Mouse (Mus musculus): ENCODE measurements at regions not wholly inside any gene's neighbourhood (a gene's known extent, or its start where the extent isn't known, plus 50 kb on each side); places are given as distances from the start of the nearest gene placed in this dataset.

DNA sequence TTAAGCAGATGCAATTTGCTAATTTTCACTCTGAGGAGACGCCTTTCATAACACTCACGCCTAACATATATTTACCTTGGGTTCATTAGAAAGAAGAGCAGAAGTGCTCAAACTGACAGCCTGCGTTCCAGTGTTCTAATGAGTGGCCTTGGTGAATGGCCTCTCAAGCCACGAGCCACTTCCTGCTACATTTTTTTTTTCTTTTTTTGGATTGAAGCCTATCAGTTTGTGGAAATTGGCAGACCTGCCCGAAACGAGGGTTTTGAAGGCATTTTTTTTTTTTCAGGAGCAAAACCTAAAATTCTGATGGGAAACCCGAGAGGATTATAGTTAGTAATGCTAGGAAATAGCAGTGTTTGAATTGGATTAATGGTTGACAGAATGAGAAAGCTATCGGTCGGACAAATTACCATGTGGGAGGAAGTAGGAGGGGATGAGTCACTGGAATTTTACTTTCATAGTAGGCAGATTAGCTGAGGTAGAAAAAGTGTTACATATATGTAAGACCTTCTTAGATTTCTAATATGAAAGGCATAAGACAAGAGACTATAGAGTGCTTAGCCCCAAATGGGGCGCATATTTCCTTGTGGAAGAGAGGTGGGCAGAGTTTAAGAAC is 113.7 kb upstream of the Cwc22 start:
- no peak overlapping the region for H3K27ac ChIP-seq (ENCODE audit: low read depth, low read length)
- H3K4me2 ChIP-seq (replicated peaks; ENCODE audit: low read depth, low read length), result no peak overlapping the region
- 68% methylated on average over 10 of the region's 10 CpGs for WGBS
- H3K27me3 ChIP-seq (ENCODE audit: control insufficient read depth, insufficient read depth, low read length), result no peaks in the 10 kb centered on the region
- ATAC-seq (ENCODE audit: low FRiP score, low TSS enrichment), result 0 out of 2 replicates have a peak, but pooled peaks have one; percentile 6
- no peaks in the 10 kb centered on the region for H3K36me3 ChIP-seq (ENCODE audit: control insufficient read depth, insufficient read depth, low read length)
- H3K4me1 ChIP-seq (ENCODE audit: control insufficient read depth, insufficient read depth, low read length), result no peaks in the 10 kb centered on the region
- no peak overlapping the region for H3K9ac ChIP-seq (ENCODE audit: low read depth, low read length)
- H3K4me3 ChIP-seq (ENCODE audit: low read length), result no peak overlapping the region
- H3K9me3 ChIP-seq (ENCODE audit: control insufficient read depth, low read length), result no peaks in the 10 kb centered on the region

DNA sequence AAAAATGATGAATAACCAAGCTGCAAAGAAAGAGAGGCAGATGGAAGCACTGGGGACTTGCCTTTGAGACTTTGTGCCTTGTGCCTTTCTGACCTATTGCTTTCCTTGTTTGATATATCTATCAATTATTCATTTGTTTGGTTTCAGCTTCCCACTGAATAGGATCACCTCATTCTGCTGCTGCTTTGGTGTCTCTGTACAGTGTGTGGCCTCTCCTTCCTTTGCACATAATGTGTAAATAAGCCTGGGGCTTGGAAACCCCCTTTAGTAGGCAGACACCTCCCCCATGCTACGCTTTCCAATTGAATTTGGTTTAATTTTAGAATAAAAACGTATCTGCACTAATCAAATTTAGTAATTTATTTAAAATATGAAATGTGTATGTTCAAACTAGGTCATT is 112.8 kb upstream of the Cwc22 start:
- Histone ChIP-seq H3K9ac (ENCODE audit: low read depth, low read length) (no peak overlapping the region), H3K36me3 (ENCODE audit: control insufficient read depth, insufficient read depth, low read length) (no peaks in the 10 kb centered on the region), H3K4me1 (ENCODE audit: control insufficient read depth, insufficient read depth, low read length) (no peaks in the 10 kb centered on the region), H3K4me2 (replicated peaks; ENCODE audit: low read depth, low read length) (no peak overlapping the region), H3K9me3 (ENCODE audit: control insufficient read depth, low read length) (no peaks in the 10 kb centered on the region), H3K27me3 (ENCODE audit: control insufficient read depth, insufficient read depth, low read length) (no peaks in the 10 kb centered on the region), H3K4me3 (ENCODE audit: low read length) (no peak overlapping the region), H3K27ac (ENCODE audit: low read depth, low read length) (no peak overlapping the region)
- WGBS, result 80% methylated on average over 2 of the region's 2 CpGs
- ATAC-seq (ENCODE audit: low FRiP score, low TSS enrichment), result no peak

DNA sequence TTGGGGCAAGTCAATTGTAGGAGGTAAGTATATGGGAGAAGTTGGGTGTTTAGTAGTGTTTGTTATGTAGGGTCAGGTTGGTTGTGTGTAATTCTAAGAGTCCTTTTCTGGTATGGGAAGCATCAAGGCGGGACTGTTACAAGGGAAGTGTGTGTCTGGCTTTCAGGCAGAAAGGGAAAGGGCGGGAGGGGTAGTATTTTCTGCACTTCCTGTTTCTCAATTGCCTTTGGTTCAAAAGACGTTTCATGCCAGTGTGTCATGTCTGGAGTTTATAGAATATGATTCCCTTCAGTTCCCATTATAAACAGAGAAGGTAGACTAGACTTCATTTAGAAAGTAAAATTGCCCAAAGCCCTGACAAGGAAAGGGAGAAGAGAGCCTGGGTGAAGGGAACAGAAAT is 107.7 kb upstream of the Cwc22 start:
- H3K4me2 ChIP-seq (replicated peaks; ENCODE audit: low read depth, low read length), result no peak overlapping the region
- H3K4me3 ChIP-seq (ENCODE audit: low read length), result no peak overlapping the region
- H3K27ac ChIP-seq (ENCODE audit: low read depth, low read length), result no peak overlapping the region
- no peaks in the 10 kb centered on the region for H3K9me3 ChIP-seq (ENCODE audit: control insufficient read depth, low read length)
- ATAC-seq (ENCODE audit: low FRiP score, low TSS enrichment), result no peak
- no peak overlapping the region for H3K9ac ChIP-seq (ENCODE audit: low read depth, low read length)
- H3K36me3 ChIP-seq (ENCODE audit: control insufficient read depth, insufficient read depth, low read length), result no peaks in the 10 kb centered on the region
- H3K4me1 ChIP-seq (ENCODE audit: control insufficient read depth, insufficient read depth, low read length), result no peaks in the 10 kb centered on the region
- WGBS, result 64% methylated on average over 3 of the region's 3 CpGs
- H3K27me3 ChIP-seq (ENCODE audit: control insufficient read depth, insufficient read depth, low read length), result no peaks in the 10 kb centered on the region

DNA sequence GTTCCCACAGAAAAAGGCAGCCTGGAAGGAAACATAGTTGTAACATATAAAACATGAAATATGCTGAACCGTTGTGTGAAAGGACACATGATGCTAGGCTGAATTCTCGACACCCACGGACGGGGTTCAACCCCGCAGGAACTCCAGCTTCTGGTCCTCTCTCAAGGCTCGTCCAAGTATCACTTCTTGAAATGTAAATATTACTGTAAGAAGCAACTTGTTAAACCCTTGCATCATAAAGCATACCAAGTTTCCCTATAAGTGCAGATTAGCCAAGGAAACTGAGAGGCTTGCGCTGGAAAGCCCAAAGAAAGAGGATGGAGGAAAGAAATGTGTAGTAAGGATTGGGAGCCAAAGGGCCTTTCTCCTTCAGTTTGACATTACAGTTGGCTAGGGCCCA is 104.4 kb upstream of the Cwc22 start:
- Histone ChIP-seq H3K4me1 (ENCODE audit: control insufficient read depth, insufficient read depth, low read length) (no peaks in the 10 kb centered on the region), H3K9ac (ENCODE audit: low read depth, low read length) (no peak overlapping the region), H3K36me3 (ENCODE audit: control insufficient read depth, insufficient read depth, low read length) (no peaks in the 10 kb centered on the region), H3K4me2 (replicated peaks; ENCODE audit: low read depth, low read length) (no peak overlapping the region), H3K4me3 (ENCODE audit: low read length) (no peak overlapping the region), H3K27me3 (ENCODE audit: control insufficient read depth, insufficient read depth, low read length) (no peaks in the 10 kb centered on the region), H3K9me3 (ENCODE audit: control insufficient read depth, low read length) (no peaks in the 10 kb centered on the region), H3K27ac (ENCODE audit: low read depth, low read length) (no peak overlapping the region)
- no peak for ATAC-seq (ENCODE audit: low FRiP score, low TSS enrichment)
- 89% methylated on average over 7 of the region's 7 CpGs for WGBS

DNA sequence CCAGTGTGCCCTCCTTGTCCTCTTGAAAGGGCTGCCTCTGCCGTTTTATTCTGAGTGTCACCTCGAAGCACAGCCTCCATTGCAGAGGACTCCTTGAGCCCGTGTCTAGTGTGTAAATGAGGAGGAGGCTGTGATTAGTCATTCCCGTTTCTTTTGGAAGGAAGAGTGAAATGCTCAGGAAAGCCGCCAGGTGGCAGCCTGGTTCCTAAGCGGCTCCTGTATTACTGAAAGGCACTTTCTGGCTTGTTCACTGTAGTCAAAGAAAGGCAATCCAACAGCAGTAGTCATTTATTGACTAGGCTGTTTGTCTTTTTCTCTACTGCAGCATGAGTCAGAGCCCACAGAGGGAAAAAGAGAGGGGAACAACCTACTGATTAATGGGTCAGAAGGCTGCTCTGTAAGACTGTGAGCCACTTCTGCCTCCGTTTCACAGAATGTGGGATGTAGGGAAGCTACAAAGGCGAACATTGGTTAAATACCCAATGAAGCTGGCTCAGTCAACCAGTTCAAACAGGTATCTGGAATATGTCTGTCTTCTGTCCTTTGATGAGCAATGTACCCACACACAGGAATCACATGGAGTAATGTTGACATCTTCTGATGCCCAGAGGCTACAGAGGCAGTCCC is 103.2 kb upstream of the Cwc22 start:
- Histone ChIP-seq H3K27ac (ENCODE audit: low read depth, low read length) (no peak overlapping the region), H3K4me2 (replicated peaks; ENCODE audit: low read depth, low read length) (peak overlapping the region; percentile 49), H3K36me3 (ENCODE audit: control insufficient read depth, insufficient read depth, low read length) (no peaks in the 10 kb centered on the region), H3K4me1 (ENCODE audit: control insufficient read depth, insufficient read depth, low read length) (no peaks in the 10 kb centered on the region), H3K27me3 (ENCODE audit: control insufficient read depth, insufficient read depth, low read length) (no peaks in the 10 kb centered on the region), H3K9ac (ENCODE audit: low read depth, low read length) (no peak overlapping the region), H3K4me3 (ENCODE audit: low read length) (no peak overlapping the region), H3K9me3 (ENCODE audit: control insufficient read depth, low read length) (no peaks in the 10 kb centered on the region)
- WGBS, result 18% methylated on average over 8 of the region's 8 CpGs
- ATAC-seq (ENCODE audit: low FRiP score, low TSS enrichment), result peak; percentile 89

DNA sequence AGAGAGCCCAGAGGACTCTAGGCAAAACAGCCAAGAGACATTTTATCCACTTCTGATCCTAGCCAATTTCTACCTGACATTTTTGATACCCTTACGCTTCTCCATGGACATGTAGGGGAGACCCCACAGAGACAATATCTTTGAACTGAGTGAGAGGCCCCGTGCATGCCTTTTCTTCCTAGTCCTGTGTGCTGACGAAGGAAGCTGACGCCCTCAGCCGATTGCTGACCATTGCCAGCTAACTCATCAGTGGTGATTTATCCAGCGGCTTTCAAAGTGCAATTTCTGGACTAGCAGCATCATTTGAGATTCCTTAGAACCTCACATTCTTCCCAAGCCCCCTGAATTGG is 102.5 kb upstream of the Cwc22 start:
- Histone ChIP-seq H3K4me2 (replicated peaks; ENCODE audit: low read depth, low read length) (peak overlapping the region; percentile 49), H3K27ac (ENCODE audit: low read depth, low read length) (no peak overlapping the region), H3K4me1 (ENCODE audit: control insufficient read depth, insufficient read depth, low read length) (no peaks in the 10 kb centered on the region), H3K27me3 (ENCODE audit: control insufficient read depth, insufficient read depth, low read length) (no peaks in the 10 kb centered on the region), H3K4me3 (ENCODE audit: low read length) (no peak overlapping the region), H3K36me3 (ENCODE audit: control insufficient read depth, insufficient read depth, low read length) (no peaks in the 10 kb centered on the region), H3K9me3 (ENCODE audit: control insufficient read depth, low read length) (no peaks in the 10 kb centered on the region), H3K9ac (ENCODE audit: low read depth, low read length) (no peak overlapping the region)
- 60% methylated on average over 6 of the region's 6 CpGs for WGBS
- peak; percentile 54; the same call in 1 of the 2 replicates for ATAC-seq (ENCODE audit: low FRiP score, low TSS enrichment)

DNA sequence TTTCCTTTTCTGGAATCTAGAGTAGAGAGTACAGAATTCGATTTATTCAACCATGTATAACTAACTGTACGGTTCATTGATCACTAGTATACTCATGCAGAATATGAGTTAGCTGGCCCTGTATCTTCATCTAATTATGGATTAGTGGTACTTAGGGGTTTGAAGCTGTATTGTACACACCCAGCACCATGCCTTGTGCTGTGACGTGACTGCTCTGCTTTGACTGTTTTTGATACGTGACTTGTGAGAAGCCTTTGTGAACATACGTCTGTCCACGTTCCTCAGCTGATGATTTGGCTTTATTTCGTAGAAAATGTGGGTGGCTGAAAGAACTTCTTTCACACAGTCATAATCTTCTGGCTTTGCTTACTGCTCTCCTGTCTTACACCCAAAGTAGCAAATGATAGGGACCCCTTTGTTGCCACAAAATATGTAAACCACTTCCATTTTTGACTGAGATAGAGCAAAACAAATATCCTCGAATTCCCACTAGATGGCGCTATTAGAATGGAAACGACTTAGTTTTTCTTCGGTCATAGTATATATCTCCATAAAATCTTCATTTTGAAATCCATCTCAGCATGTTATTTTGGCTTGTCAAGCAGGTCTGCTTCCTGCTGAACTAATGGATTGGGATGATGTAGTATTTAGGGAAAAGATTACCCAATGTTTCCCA is 102.0 kb upstream of the Cwc22 start:
- Histone ChIP-seq H3K27ac (ENCODE audit: low read depth, low read length) (no peak overlapping the region), H3K9me3 (ENCODE audit: control insufficient read depth, low read length) (no peaks in the 10 kb centered on the region), H3K4me1 (ENCODE audit: control insufficient read depth, insufficient read depth, low read length) (no peaks in the 10 kb centered on the region), H3K4me2 (replicated peaks; ENCODE audit: low read depth, low read length) (no peak overlapping the region), H3K4me3 (ENCODE audit: low read length) (no peak overlapping the region), H3K9ac (ENCODE audit: low read depth, low read length) (no peak overlapping the region), H3K36me3 (ENCODE audit: control insufficient read depth, insufficient read depth, low read length) (no peaks in the 10 kb centered on the region), H3K27me3 (ENCODE audit: control insufficient read depth, insufficient read depth, low read length) (no peaks in the 10 kb centered on the region)
- WGBS, result 43% methylated on average over 11 of the region's 11 CpGs
- no peak for ATAC-seq (ENCODE audit: low FRiP score, low TSS enrichment)

DNA sequence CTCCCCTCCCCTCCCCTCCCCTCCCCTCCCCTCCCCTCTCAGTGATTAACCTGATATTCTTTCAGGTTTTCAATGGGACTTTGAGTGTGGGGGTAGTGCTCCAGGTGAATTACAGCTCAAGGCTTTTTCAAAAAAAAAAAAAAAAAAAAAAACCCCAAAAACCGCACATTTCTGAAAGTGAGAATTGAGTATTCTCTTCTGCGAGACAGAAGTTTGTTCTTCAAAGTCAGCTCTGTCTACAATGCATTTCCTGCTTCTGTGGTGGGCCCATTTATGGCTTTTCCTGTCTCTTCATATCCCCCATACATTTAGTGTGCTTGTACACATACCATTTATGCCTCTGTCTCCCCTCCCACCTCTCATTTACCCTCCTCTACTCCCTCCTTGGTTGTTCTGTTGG is 81.1 kb upstream of the Cwc22 start:
- Histone ChIP-seq H3K9ac (ENCODE audit: low read depth, low read length) (no peak overlapping the region), H3K4me1 (ENCODE audit: control insufficient read depth, insufficient read depth, low read length) (no peaks in the 10 kb centered on the region), H3K27ac (ENCODE audit: low read depth, low read length) (no peak overlapping the region), H3K27me3 (ENCODE audit: control insufficient read depth, insufficient read depth, low read length) (no peaks in the 10 kb centered on the region), H3K4me3 (ENCODE audit: low read length) (no peak overlapping the region), H3K4me2 (replicated peaks; ENCODE audit: low read depth, low read length) (no peak overlapping the region), H3K9me3 (ENCODE audit: control insufficient read depth, low read length) (no peaks in the 10 kb centered on the region), H3K36me3 (ENCODE audit: control insufficient read depth, insufficient read depth, low read length) (no peaks in the 10 kb centered on the region)
- 54% methylated on average over 2 of the region's 2 CpGs for WGBS
- no peak for ATAC-seq (ENCODE audit: low FRiP score, low TSS enrichment)

DNA sequence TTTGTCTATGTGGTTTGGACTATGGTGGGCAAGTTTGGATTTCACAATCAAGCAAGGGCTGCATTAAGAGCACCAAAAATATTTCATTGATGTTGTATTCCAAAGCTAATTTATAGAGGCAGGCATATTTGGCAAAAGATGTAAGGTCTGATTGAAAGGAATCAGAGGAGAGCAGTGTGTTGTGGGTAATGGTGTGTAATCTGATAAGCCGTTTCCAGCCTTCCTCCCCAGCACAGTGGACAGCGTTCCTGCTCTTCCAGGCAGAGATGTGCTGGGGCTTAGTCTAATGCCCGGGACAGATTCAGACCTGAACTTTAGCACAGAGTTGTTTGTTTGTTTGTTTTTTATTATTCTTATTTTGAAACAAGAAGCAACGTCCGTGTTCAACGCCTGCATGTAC is 80.6 kb upstream of the Cwc22 start:
- H3K9me3 ChIP-seq (ENCODE audit: control insufficient read depth, low read length), result no peaks in the 10 kb centered on the region
- 0 out of 2 replicates have a peak, but pooled peaks have one; percentile 55 for ATAC-seq (ENCODE audit: low FRiP score, low TSS enrichment)
- WGBS, result 43% methylated on average over 6 of the region's 6 CpGs
- no peak overlapping the region for H3K4me3 ChIP-seq (ENCODE audit: low read length)
- H3K4me2 ChIP-seq (replicated peaks; ENCODE audit: low read depth, low read length), result no peak overlapping the region
- no peak overlapping the region for H3K27ac ChIP-seq (ENCODE audit: low read depth, low read length)
- no peaks in the 10 kb centered on the region for H3K27me3 ChIP-seq (ENCODE audit: control insufficient read depth, insufficient read depth, low read length)
- H3K36me3 ChIP-seq (ENCODE audit: control insufficient read depth, insufficient read depth, low read length), result no peaks in the 10 kb centered on the region
- H3K9ac ChIP-seq (ENCODE audit: low read depth, low read length), result no peak overlapping the region
- no peaks in the 10 kb centered on the region for H3K4me1 ChIP-seq (ENCODE audit: control insufficient read depth, insufficient read depth, low read length)
